Mouse (Mus musculus) CH12.LX (cell line): ENCODE results near the gene Atg4d. TPM values are rescaled to one million over a fixed set of nuclear protein-coding genes. Genes with fewer than 3 reads are reported as not detected.

Experiments used
- DNase-seq: peaks from one replicate; pipeline ENCODE4 v3.0.0-alpha.2; 2013; ENCODE audit errors: extremely low read depth
- H3K27ac ChIP-seq: 2 replicates; pipeline ENCODE4 v1.5.1; 2012; ENCODE audit warnings: low read depth, mild to moderate bottlenecking, control low read depth, moderate library complexity; ENCODE audit not compliant: insufficient read depth
- H3K27me3 ChIP-seq: replicated peaks from 2 replicates; pipeline ENCODE3; 2012; ENCODE audit warnings: inconsistent platforms
- H3K36me3 ChIP-seq, 2 experiments: replicated peaks in 1 of 2; 2 replicates each; pipeline versions ENCODE3 to v1.6.1; 2012; ENCODE audit warnings: inconsistent platforms in 1 of 2, low read length in 1 of 2, mild to moderate bottlenecking in 1 of 2, mixed read lengths in 1 of 2, moderate library complexity in 1 of 2; ENCODE audit not compliant: control insufficient read depth in 1 of 2, insufficient read depth in 1 of 2
- H3K4me1 ChIP-seq, 2 experiments: 2 replicates each; pipeline ENCODE4 v1.6.1; 2012; ENCODE audit warnings: inconsistent platforms in 1 of 2, moderate library complexity in 1 of 2; ENCODE audit not compliant: insufficient read depth in 2 of 2, control insufficient read depth in 1 of 2
- H3K4me2 ChIP-seq: 2 replicates; pipeline ENCODE4 v1.6.1; 2012; ENCODE audit warnings: low read depth, mild to moderate bottlenecking, control low read depth; ENCODE audit not compliant: poor library complexity, insufficient read depth, severe bottlenecking
- H3K4me3 ChIP-seq, 3 experiments: fragments of 150-350 bp in 1 of 3; sonication (generic) in 1 of 3; replicated peaks in 1 of 3; 2 replicates each; pipeline versions ENCODE3 to v1.5.1; 2011 to 2012; ENCODE audit warnings: low read depth in 2 of 3, low read length in 2 of 3, mild to moderate bottlenecking in 2 of 3, moderate library complexity in 2 of 3, control low read depth in 1 of 3, improper control_type of control experiment in 1 of 3, inconsistent platforms in 1 of 3, mixed read lengths in 1 of 3; ENCODE audit not compliant: poor library complexity in 1 of 3
- H3K79me2 ChIP-seq: replicated peaks from 2 replicates; pipeline ENCODE4 v1.6.1; 2012; ENCODE audit warnings: mild to moderate bottlenecking, moderate library complexity; ENCODE audit not compliant: control insufficient read depth, poor library complexity, insufficient read depth, severe bottlenecking; ENCODE audit errors: extremely low read depth
- H3K9ac ChIP-seq: 2 replicates; pipeline ENCODE4 v1.6.1; 2012; ENCODE audit warnings: low read depth, mild to moderate bottlenecking, control low read depth, moderate library complexity; ENCODE audit not compliant: insufficient read depth
- H3K9me3 ChIP-seq: replicated peaks from 2 replicates; pipeline ENCODE3; 2012; ENCODE audit warnings: low read length, inconsistent platforms, mixed read lengths
- BHLHE40 ChIP-seq: IDR thresholded peaks from 2 replicates; pipeline ENCODE4 v1.6.1; 2011; ENCODE audit warnings: mild to moderate bottlenecking, low read depth, low read length, improper control_type of control experiment
- CHD2 ChIP-seq: IDR thresholded peaks from 2 replicates; pipeline ENCODE4 v1.6.1; 2011; ENCODE audit warnings: low read length, improper control_type of control experiment
- CTCF ChIP-seq, 2 experiments: IDR thresholded peaks in 1 of 2; conservative IDR thresholded peaks in 1 of 2; 2 replicates each; pipeline ENCODE4 v1.5.1; 2011 to 2012; ENCODE audit warnings: low read depth in 2 of 2, low read length in 2 of 2, improper control_type of control experiment in 1 of 2, inconsistent platforms in 1 of 2, mild to moderate bottlenecking in 1 of 2, moderate library complexity in 1 of 2
- ELF1 ChIP-seq: IDR thresholded peaks from 2 replicates; pipeline ENCODE4 v1.6.1; 2014; ENCODE audit warnings: low read depth, mild to moderate bottlenecking, inconsistent platforms, low read length, improper control_type of control experiment
- EP300 ChIP-seq: IDR thresholded peaks from 2 replicates; pipeline ENCODE4 v1.6.1; 2011; ENCODE audit warnings: low read length, improper control_type of control experiment
- ETS1 ChIP-seq: conservative IDR thresholded peaks from 2 replicates; pipeline ENCODE4 v1.6.1; 2012; ENCODE audit warnings: low read depth, mild to moderate bottlenecking, inconsistent platforms, low read length, improper control_type of control experiment, moderate library complexity
- HCFC1 ChIP-seq: IDR thresholded peaks from 2 replicates; pipeline ENCODE4 v1.6.1; 2012; ENCODE audit warnings: low read depth, mild to moderate bottlenecking, inconsistent platforms, low read length, improper control_type of control experiment
- IRF4 ChIP-seq: IDR thresholded peaks from 2 replicates; pipeline ENCODE4 v1.6.1; 2014; ENCODE audit warnings: low read depth, mild to moderate bottlenecking, inconsistent platforms, low read length, improper control_type of control experiment
- KAT2A ChIP-seq: IDR thresholded peaks from 2 replicates; pipeline ENCODE4 v1.6.1; 2012; ENCODE audit warnings: low read length, improper control_type of control experiment, inconsistent platforms; ENCODE audit not compliant: insufficient replicate concordance
- MAX ChIP-seq: IDR thresholded peaks from 2 replicates; pipeline ENCODE4 v1.6.1; 2011; ENCODE audit warnings: low read length, improper control_type of control experiment
- MXI1 ChIP-seq: IDR thresholded peaks from 2 replicates; pipeline ENCODE4 v1.6.1; 2011; ENCODE audit warnings: mild to moderate bottlenecking, low read depth, low read length, improper control_type of control experiment
- MYC ChIP-seq: IDR thresholded peaks from 2 replicates; pipeline ENCODE4 v1.6.1; 2011; ENCODE audit warnings: low read depth, mild to moderate bottlenecking, improper control_type of control experiment, low read length
- NELFE ChIP-seq: IDR thresholded peaks from 2 replicates; pipeline ENCODE4 v1.6.1; 2011; ENCODE audit warnings: low read depth, low read length, improper control_type of control experiment
- NRF1 ChIP-seq: IDR thresholded peaks from 2 replicates; pipeline ENCODE4 v1.6.1; 2014; ENCODE audit warnings: low read depth, mild to moderate bottlenecking, inconsistent platforms, low read length, improper control_type of control experiment, moderate library complexity
- POLR2A ChIP-seq: IDR thresholded peaks from 2 replicates; pipeline ENCODE4 v1.6.1; 2011; ENCODE audit warnings: low read depth, mild to moderate bottlenecking, improper control_type of control experiment, low read length
- POLR2AphosphoS2 ChIP-seq: IDR thresholded peaks from 2 replicates; pipeline ENCODE4 v1.6.1; 2011; ENCODE audit warnings: low read depth, low read length, improper control_type of control experiment
- RCOR1 ChIP-seq: conservative IDR thresholded peaks from 2 replicates; pipeline ENCODE4 v1.6.1; 2012; ENCODE audit warnings: low read depth, mild to moderate bottlenecking, inconsistent platforms, low read length, improper control_type of control experiment
- SIN3A ChIP-seq: IDR thresholded peaks from 2 replicates; pipeline ENCODE4 v1.6.1; 2012; ENCODE audit warnings: low read length, improper control_type of control experiment, inconsistent platforms
- TBP ChIP-seq: conservative IDR thresholded peaks from 2 replicates; pipeline ENCODE4 v1.6.1; 2011; ENCODE audit warnings: low read depth, low read length, improper control_type of control experiment
- TCF12 ChIP-seq: IDR thresholded peaks from 2 replicates; pipeline ENCODE4 v1.6.1; 2014; ENCODE audit warnings: low read depth, mild to moderate bottlenecking, inconsistent platforms, low read length, improper control_type of control experiment
- UBTF ChIP-seq: IDR thresholded peaks from 2 replicates; pipeline ENCODE4 v1.6.1; 2012; ENCODE audit warnings: low read depth, mild to moderate bottlenecking, inconsistent platforms, low read length, improper control_type of control experiment, moderate library complexity
- USF1 ChIP-seq: IDR thresholded peaks from 2 replicates; pipeline ENCODE4 v1.6.1; 2014; ENCODE audit warnings: low read depth, mild to moderate bottlenecking, inconsistent platforms, low read length, improper control_type of control experiment
- USF2 ChIP-seq: conservative IDR thresholded peaks from 2 replicates; pipeline ENCODE4 v1.6.1; 2011; ENCODE audit warnings: low read depth, low read length, improper control_type of control experiment
- ZKSCAN1 ChIP-seq: IDR thresholded peaks from 2 replicates; pipeline ENCODE4 v1.6.1; 2012; ENCODE audit warnings: low read depth, inconsistent platforms, low read length, improper control_type of control experiment, borderline replicate concordance
- ZMIZ1 ChIP-seq: IDR thresholded peaks from 2 replicates; pipeline ENCODE4 v1.6.1; 2012; ENCODE audit warnings: low read depth, mild to moderate bottlenecking, inconsistent platforms, low read length, improper control_type of control experiment
- dilution Hi-C: fragments of 300-500 bp; cut with MboI; formaldehyde crosslinking; loops from 2 replicates; pipeline ENCODE4 v1.14.3; 2020; ENCODE audit warnings: low sequenced_read_pairs; ENCODE audit not compliant: extremely low pct_unique_long_range_greater_than_20kb, extremely low pct_ligation_motif_present
- in situ Hi-C: fragments of 300-500 bp; cut with MboI; formaldehyde crosslinking; loops from 3 replicates; pipeline ENCODE4 v1.14.3; 2019; ENCODE audit warnings: low sequenced_read_pairs, low pct_ligation_motif_present, low pct_unique_long_range_greater_than_20kb, mixed read lengths
- polyA plus RNA-seq: library from polyadenylated mRNA; unstranded; fragments of >175 nt; gene quantifications from 2 replicates; pipeline ENCODE4 v1.2.1, GENCODE M21; 2012; ENCODE audit warnings: low read depth; ENCODE audit not compliant: insufficient read length
- total RNA-seq, 2 experiments: library from RNA; depleted of rRNA; stranded (reverse); fragments of 300-350 nt in 1 of 2; fragments of >200 nt in 1 of 2; gene quantifications; 2 replicates each; pipeline ENCODE4 v1.2.3; 2012 to 2014

Atg4d gene
- total and polyA plus RNA-seq, 3 experiments: 7.7 to 14.3 (median 10.3) TPM

DNA sequence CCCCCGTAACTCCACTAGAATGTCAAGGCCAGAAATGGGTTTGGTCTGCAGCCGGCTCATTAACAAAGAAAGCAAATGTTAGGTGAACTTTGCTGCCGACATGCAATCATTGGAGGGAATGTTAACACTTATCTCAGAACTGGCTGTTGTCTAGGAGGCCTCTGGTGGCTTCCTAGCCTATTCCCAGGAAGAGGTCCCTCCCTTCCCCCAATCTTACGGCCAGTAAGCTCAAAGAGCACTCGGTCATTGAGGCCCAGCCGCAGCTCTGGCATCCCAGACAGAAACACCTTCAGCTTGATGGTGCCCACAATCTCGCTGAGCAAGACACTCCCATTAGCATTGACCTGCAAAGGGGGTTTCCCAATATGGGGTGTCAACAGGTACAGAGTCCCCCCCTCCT, 40.0 kb downstream of the Atg4d start:
- Histone ChIP-seq H3K27ac (no peak overlapping the region), H3K4me3 (no peak overlapping the region), H3K4me1 (peaks cover 8 to 17% of the 10 kb centered on the region in 2 experiments), H3K9me3 (peaks cover 4% of the 10 kb centered on the region), H3K4me2 (no peak overlapping the region), H3K9ac (no peak overlapping the region), H3K36me3 (no peaks in the 10 kb centered on the region), H3K79me2 (no peaks in the 10 kb centered on the region), H3K27me3 (no peaks in the 10 kb centered on the region)
- no peak for DNase-seq
- dilution Hi-C loops (no loop called here), in situ Hi-C loops (no loop called here)
- TF ChIP-seq ETS1 (no peak), ELF1 (no peak), MYC (no peak), CTCF (conservative IDR thresholded peaks at IDR 0.05 in 1 of 2, IDR thresholded peaks at IDR 0.05 in 1 of 2; ENCODE audit: low read depth in 2 of 2, low read length in 2 of 2) (no peak), HCFC1 (no peak), NELFE (no peak), POLR2AphosphoS2 (no peak), NRF1 (no peak), MXI1 (no peak)

DNA sequence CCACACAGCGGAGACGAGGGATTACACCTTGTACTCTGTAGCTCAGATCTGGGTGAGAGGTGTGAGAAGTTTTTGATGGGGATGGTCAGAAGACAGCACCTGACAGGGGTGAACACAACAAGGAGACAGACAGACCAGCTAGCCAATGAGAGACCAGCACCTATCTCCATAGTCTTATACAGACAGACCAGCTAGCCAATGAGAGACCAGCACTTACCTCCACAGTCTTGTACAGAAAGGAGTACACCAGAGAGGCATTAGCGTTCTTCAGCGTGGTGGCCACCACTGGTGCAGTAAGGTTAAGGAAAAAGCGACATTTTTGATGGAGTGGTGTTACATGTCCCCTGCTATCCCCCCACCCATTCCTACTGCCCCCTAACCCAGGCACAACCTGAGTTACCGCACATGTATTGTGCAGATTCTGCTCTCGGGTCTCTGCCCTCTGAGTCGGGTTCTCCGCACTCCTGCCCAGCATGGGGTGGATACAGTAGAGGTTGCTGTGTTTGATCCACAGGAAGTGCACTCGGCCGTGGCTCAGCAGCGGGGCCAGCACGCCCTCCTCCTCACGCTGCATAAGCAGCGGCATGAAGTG, 44.2 kb downstream of the Atg4d start:
- Histone ChIP-seq H3K79me2 (no peaks in the 10 kb centered on the region), H3K9me3 (no peaks in the 10 kb centered on the region), H3K27me3 (no peaks in the 10 kb centered on the region), H3K36me3 (no peaks in the 10 kb centered on the region), H3K27ac (peak overlapping the region; percentile 10; the same call in 1 of the 2 replicates), H3K9ac (peak overlapping the region; percentile 20), H3K4me3 (peak overlapping the region in 2 of 3 experiments; percentile 43 to 48), H3K4me1 (peaks cover 8 to 19% of the 10 kb centered on the region in 2 experiments), H3K4me2 (peak overlapping the region; percentile 73)
- dilution Hi-C loops: no loop called here
- TF ChIP-seq ZMIZ1 (peak; percentile 73), POLR2A (peak; percentile 55), IRF4 (no peak), CTCF (conservative IDR thresholded peaks at IDR 0.05 in 1 of 2, IDR thresholded peaks at IDR 0.05 in 1 of 2; ENCODE audit: low read depth in 2 of 2, low read length in 2 of 2) (no peak), RCOR1 (0 out of 2 replicates have a peak, but pooled peaks have one; percentile 49), HCFC1 (peak; percentile 33; the same call in 1 of the 2 replicates), BHLHE40 (peak; percentile 52), CHD2 (peak; percentile 96), SIN3A (peak; percentile 74), KAT2A (0 out of 2 replicates have a peak, but pooled peaks have one; percentile 54), USF1 (0 out of 2 replicates have a peak, but pooled peaks have one; percentile 4), NRF1 (0 out of 2 replicates have a peak, but pooled peaks have one; percentile 33), MAX (peak; percentile 65; the same call in 1 of the 2 replicates), NELFE (peak; percentile 56), UBTF (no peak), POLR2AphosphoS2 (peak; percentile 44; the same call in 1 of the 2 replicates), ZKSCAN1 (no peak), TCF12 (peak; percentile 54; the same call in 1 of the 2 replicates), MYC (peak; percentile 75), EP300 (no peak), MXI1 (peak; percentile 83), TBP (peak; percentile 77), USF2 (no peak)
- peak; percentile 81 for DNase-seq
- in situ Hi-C loops: no loop called here
